In the genomic region with DNA sequence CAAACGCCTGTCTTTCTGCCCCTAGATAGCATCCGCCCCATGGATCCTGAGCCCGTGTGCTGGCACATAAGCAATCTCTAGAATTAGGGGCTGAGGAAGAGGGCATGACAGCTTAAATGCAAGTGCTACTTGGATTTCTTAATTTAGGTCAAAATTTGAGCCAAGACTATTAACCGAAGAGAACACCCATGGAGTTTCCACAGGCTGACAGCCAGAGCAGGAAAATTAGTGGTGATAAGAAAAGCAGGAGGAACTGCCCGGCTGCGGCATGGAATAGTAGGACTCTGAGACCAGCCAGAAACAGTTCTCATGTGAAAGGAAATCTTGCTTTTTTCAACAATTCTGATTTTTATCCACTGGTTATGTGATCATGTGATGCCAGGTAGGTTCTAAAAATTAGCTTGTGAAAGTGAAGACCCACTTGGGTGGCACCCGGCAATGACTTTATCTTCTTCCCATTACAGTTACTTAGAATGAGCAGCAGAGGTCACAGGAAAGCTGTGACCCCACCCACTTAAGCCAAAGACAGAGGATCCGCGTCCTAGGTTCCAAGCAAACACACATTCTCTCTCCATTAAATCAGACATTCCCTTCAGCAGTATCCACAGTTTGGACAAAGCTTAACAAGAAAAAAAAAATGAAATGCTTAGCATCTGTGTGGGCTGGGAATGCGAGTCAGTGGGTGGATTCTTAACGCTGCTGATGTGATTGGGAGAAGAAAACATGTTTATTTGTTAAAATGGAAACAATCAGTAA, we compare ENCODE assay signal across 10 mouse cellular contexts.
DNase-seq lines count a peak whose midpoint lies in the region; ATAC-seq and TF ChIP-seq lines count a peak whose summit lies in the region.
"Had no signal": no experiment of that assay in that cellular context is flagged by ENCODE, and none has a peak within 500 bp of the region (broad histone marks: within the 10 kb centered on the region; RNA-seq: fewer than 3 reads in every experiment).

No protein-coding gene starts in this region.

- TF ChIP-seq EP300 in liver, postnatal 0 days (IDR thresholded peaks at IDR 0.05; ENCODE audit: low read depth): no peak

- ATAC-seq in lung, embryonic 14.5 days (ENCODE audit: insufficient read depth): peak; percentile 80
- no peak for ATAC-seq in liver, postnatal 0 days

- H3K27ac ChIP-seq in gastrocnemius, adult 2 months: peak overlapping the region; percentile 71
- peak overlapping the region; percentile 47 for H3K27ac ChIP-seq in lung, embryonic 14.5 days (ENCODE audit: low read depth)
- no peak overlapping the region; the same call in 1 of the 2 replicates for H3K27ac ChIP-seq in liver, postnatal 0 days (ENCODE audit: low read depth)

- no peaks in the 10 kb centered on the region for H3K27me3 ChIP-seq in lung, embryonic 14.5 days (ENCODE audit: insufficient read depth, low read length)
- H3K27me3 ChIP-seq in liver, postnatal 0 days (ENCODE audit: insufficient read depth, low read length): no peaks in the 10 kb centered on the region

- no peak overlapping the region for H3K9ac ChIP-seq in lung, embryonic 14.5 days
- no peak overlapping the region for H3K9ac ChIP-seq in liver, postnatal 0 days (replicated peaks)

- intact Hi-C loops in gastrocnemius, adult 2 months (cut with DNase I): no loop called here
- intact Hi-C loops in gastrocnemius, postnatal 36 days (cut with DNase I): no loop called here

- no peaks in the 10 kb centered on the region for H3K9me3 ChIP-seq in lung, embryonic 14.5 days (ENCODE audit: low read depth, low read length)
- no peaks in the 10 kb centered on the region for H3K9me3 ChIP-seq in liver, postnatal 0 days (ENCODE audit: low read length)
- H3K9me3 ChIP-seq: G1E had no signal

- H3K4me2 ChIP-seq in lung, embryonic 14.5 days: 0 out of 2 replicates have a peak overlapping the region, but pooled peaks have one; percentile 0
- H3K4me2 ChIP-seq in liver, postnatal 0 days (ENCODE audit: low read depth, low read length): no peak overlapping the region

- peak; percentile 46 for DNase-seq in gastrocnemius, adult 2 months
- no peak for DNase-seq in gastrocnemius, postnatal 36 days
- peak; percentile 32 for DNase-seq in MN1 (ENCODE audit: low spot score)
- DNase-seq in fibroblast of lung, adult 2 months (ENCODE audit: low read depth): peak; percentile 77
- peak; percentile 69 for DNase-seq in lung, embryonic 14.5 days
- DNase-seq in ovary, postnatal 36 days (ENCODE audit: low spot score): no peak
- DNase-seq in liver, postnatal 0 days: no peak
- DNase-seq in layer of hippocampus, adult 18-20 months (ENCODE audit: low spot score in 2 of 2): no peak
- DNase-seq: right cerebral cortex, postnatal 25 days had no signal

- H3K4me1 ChIP-seq in lung, embryonic 14.5 days (ENCODE audit: insufficient read depth): peaks cover 9% of the 10 kb centered on the region
- no peaks in the 10 kb centered on the region for H3K4me1 ChIP-seq in liver, postnatal 0 days (ENCODE audit: insufficient read depth)

- no peak for TF ChIP-seq CTCF in gastrocnemius, adult 2 months (IDR thresholded peaks at IDR 0.05)
- no peak for TF ChIP-seq CTCF in lung, embryonic 14.5 days (IDR thresholded peaks at IDR 0.05; ENCODE audit: low read depth)
- TF ChIP-seq CTCF in liver, postnatal 0 days (IDR thresholded peaks at IDR 0.05; ENCODE audit: low read depth): no peak

- 27% methylated on average over 11 of the region's 11 CpGs for WGBS in lung, embryonic 14.5 days
- WGBS in liver, postnatal 0 days (ENCODE audit: insufficient replicate concordance): 63% methylated on average over 11 of the region's 11 CpGs

- peaks cover 38% of the 10 kb centered on the region for H3K36me3 ChIP-seq in lung, embryonic 14.5 days (ENCODE audit: insufficient read depth)
- no peaks in the 10 kb centered on the region for H3K36me3 ChIP-seq in liver, postnatal 0 days (replicated peaks; ENCODE audit: insufficient read depth, low read length)
- H3K36me3 ChIP-seq: G1E had no signal

- peak overlapping the region; percentile 5 for H3K4me3 ChIP-seq in gastrocnemius, adult 2 months
- no peak overlapping the region for H3K4me3 ChIP-seq in lung, embryonic 14.5 days (ENCODE audit: low read depth, low read length)
- H3K4me3 ChIP-seq in liver, postnatal 0 days (ENCODE audit: low read depth, low read length): no peak overlapping the region

Comparison
In these comparisons a context has a peak if more than half of its experiments do, and no peak if none do; other contexts are left out.
1. DNase-seq: peak in gastrocnemius, adult 2 months (single experiment), MN1 (single experiment), fibroblast of lung, adult 2 months (single experiment) and lung, embryonic 14.5 days (single experiment); none in gastrocnemius, postnatal 36 days (0 of 2), ovary, postnatal 36 days (single experiment), liver, postnatal 0 days (single experiment) and layer of hippocampus, adult 18-20 months (0 of 2).